Mouse (Mus musculus): ENCODE measurements around the gene Rnf115. TPM values are rescaled to one million over a fixed set of nuclear protein-coding genes. Genes with fewer than 3 reads are reported as not detected.

Gene Rnf115
- polyA plus RNA-seq, 1 experiment from 2014 or later: 27.3 TPM

DNA sequence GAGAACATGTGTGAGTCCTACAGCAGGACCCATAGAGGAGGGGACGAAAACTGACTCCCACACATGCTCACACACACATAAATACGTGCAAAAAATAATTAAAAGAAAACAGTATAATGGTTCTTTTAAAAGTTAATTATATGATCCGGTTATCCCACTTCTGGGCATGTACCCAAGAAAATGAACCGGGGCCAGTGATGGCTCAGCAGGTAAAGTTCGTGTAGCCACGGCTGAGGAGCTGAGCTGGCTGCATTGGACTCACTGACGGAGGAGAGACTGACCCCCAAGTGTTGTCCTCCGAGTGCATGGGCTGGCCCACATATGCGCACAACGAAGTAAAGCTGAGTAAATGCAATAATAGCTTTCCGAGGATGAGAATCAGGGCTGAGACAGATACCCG lies 97.2 kb downstream of the Rnf115 start:
- DNase-seq (ENCODE audit: low spot score): no peak
- WGBS: 85% methylated on average over 12 of the region's 12 CpGs
- no peak for TF ChIP-seq CTCF (IDR thresholded peaks at IDR 0.05; ENCODE audit: low read depth)
- TF ChIP-seq EP300 (optimal IDR thresholded peaks at IDR 0.05): no peak
- no peak overlapping the region for H3K27ac ChIP-seq (replicated peaks)
- H3K4me1 ChIP-seq (replicated peaks; ENCODE audit: control insufficient read depth, insufficient read depth): no peaks in the 10 kb centered on the region
- no peak for ATAC-seq (ENCODE audit: low FRiP score, low TSS enrichment)
- no peaks in the 10 kb centered on the region for H3K27me3 ChIP-seq (ENCODE audit: control insufficient read depth, insufficient read depth, low read length)
- no peak overlapping the region for H3K4me3 ChIP-seq (ENCODE audit: low read depth, low read length)
- no peak overlapping the region for H3K4me2 ChIP-seq (replicated peaks; ENCODE audit: low read depth)
- no peak overlapping the region for H3K9ac ChIP-seq (ENCODE audit: low read length)
- H3K36me3 ChIP-seq (ENCODE audit: control insufficient read depth, insufficient read depth, low read length): no peaks in the 10 kb centered on the region
- no peaks in the 10 kb centered on the region for H3K9me3 ChIP-seq (ENCODE audit: control insufficient read depth, low read length)

- no peaks in the 10 kb centered on the region for H3K27me3 ChIP-seq (ENCODE audit: control insufficient read depth, insufficient read depth, low read length)
- H3K4me2 ChIP-seq (replicated peaks; ENCODE audit: low read depth): no peak overlapping the region
- DNase-seq (ENCODE audit: low spot score) (no peak), ATAC-seq (ENCODE audit: low FRiP score, low TSS enrichment) (no peak)
- H3K36me3 ChIP-seq (ENCODE audit: control insufficient read depth, insufficient read depth, low read length): no peaks in the 10 kb centered on the region
- no peak overlapping the region for H3K4me3 ChIP-seq (ENCODE audit: low read depth, low read length)
- no peaks in the 10 kb centered on the region for H3K4me1 ChIP-seq (replicated peaks; ENCODE audit: control insufficient read depth, insufficient read depth)
- H3K9ac ChIP-seq (ENCODE audit: low read length): no peak overlapping the region
- no peak for TF ChIP-seq EP300 (optimal IDR thresholded peaks at IDR 0.05)
- TF ChIP-seq CTCF (IDR thresholded peaks at IDR 0.05; ENCODE audit: low read depth): no peak
- H3K27ac ChIP-seq (replicated peaks): no peak overlapping the region
- 49% methylated on average over 11 of the region's 11 CpGs for WGBS
- no peaks in the 10 kb centered on the region for H3K9me3 ChIP-seq (ENCODE audit: control insufficient read depth, low read length)
Measured at GRCm38 (mm10) chr3:96825261-96825660, 97.8 kb downstream of the Rnf115 start.

DNA sequence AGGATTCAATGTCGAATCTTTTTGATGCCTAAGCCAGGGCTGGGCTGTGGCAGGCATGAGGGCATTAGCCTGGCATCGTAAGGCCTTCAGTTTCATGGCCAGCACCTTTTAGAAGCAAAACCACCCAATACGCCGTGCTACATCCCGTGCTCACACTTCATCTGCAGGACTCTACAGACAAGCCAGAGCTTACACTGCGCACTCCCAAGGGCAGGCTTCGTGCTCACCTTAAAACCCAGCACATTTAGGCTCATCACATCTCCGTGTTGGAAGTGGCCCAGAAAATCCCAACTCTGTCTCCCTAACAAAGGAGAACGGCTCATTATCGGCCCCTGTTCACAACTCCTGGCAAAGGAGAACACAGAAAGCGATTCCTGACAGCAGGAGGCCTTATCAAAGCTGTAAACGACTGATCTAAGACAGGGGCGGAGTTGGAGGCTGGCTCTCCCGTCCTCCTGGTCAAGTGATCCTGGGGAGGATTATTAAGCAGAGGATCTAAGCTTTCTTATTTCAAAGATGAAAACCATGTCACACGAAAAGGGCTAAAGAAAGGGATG lies 100.9 kb downstream of the Rnf115 start:
- Histone ChIP-seq H3K4me2 (replicated peaks; ENCODE audit: low read depth) (no peak overlapping the region), H3K9ac (ENCODE audit: low read length) (no peak overlapping the region), H3K27ac (replicated peaks) (no peak overlapping the region), H3K36me3 (ENCODE audit: control insufficient read depth, insufficient read depth, low read length) (no peaks in the 10 kb centered on the region), H3K27me3 (ENCODE audit: control insufficient read depth, insufficient read depth, low read length) (no peaks in the 10 kb centered on the region), H3K4me1 (replicated peaks; ENCODE audit: control insufficient read depth, insufficient read depth) (no peaks in the 10 kb centered on the region), H3K9me3 (ENCODE audit: control insufficient read depth, low read length) (no peaks in the 10 kb centered on the region), H3K4me3 (ENCODE audit: low read depth, low read length) (no peak overlapping the region)
- DNase-seq (ENCODE audit: low spot score) (no peak), ATAC-seq (ENCODE audit: low FRiP score, low TSS enrichment) (no peak)
- TF ChIP-seq EP300 (optimal IDR thresholded peaks at IDR 0.05): no peak
- TF ChIP-seq CTCF (IDR thresholded peaks at IDR 0.05; ENCODE audit: low read depth): no peak
- WGBS: 34% methylated on average over 15 of the region's 15 CpGs

DNA sequence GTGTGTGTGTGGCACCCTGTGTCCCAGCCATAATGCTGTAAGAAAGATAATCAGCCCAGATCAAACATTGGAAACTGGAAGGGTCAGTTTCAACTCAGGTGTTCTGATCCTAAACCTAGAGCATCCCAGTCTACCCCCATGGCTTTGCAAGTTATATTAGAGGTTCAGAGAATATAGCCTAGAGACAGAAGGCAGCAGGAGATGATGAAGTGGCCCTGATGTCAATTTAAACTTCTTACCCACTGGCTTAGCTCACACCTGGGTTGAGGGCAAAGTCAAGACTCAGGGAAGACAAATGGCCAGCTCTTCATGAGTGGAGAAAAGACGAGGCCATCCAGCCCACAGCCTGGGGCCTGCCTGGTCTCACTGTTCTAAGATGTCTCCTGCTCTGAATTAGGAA lies 101.5 kb downstream of the Rnf115 start, which contains the start of the genes Pdzk1 and Cd160:
Gene Pdzk1, plus strand, starts transcription at position 301 of the 400 bp plus-strand sequence.
Gene Cd160, minus strand, starts transcription at position 368 of the 400 bp plus-strand sequence.
- no peak within 1 kb of the TSS for H3K27ac ChIP-seq (replicated peaks)
- no peak within 1 kb of the TSS for H3K4me2 ChIP-seq (replicated peaks; ENCODE audit: low read depth)
- no peaks in the 10 kb centered on the region for H3K36me3 ChIP-seq (ENCODE audit: control insufficient read depth, insufficient read depth, low read length)
- TF ChIP-seq CTCF (IDR thresholded peaks at IDR 0.05; ENCODE audit: low read depth) (no peak), EP300 (optimal IDR thresholded peaks at IDR 0.05) (no peak)
- no peak for DNase-seq (ENCODE audit: low spot score)
- 53% methylated on average over 1 of the region's 1 CpGs for WGBS
- no peaks in the 10 kb centered on the region for H3K27me3 ChIP-seq (ENCODE audit: control insufficient read depth, insufficient read depth, low read length)
- H3K4me1 ChIP-seq (replicated peaks; ENCODE audit: control insufficient read depth, insufficient read depth): no peaks in the 10 kb centered on the region
- H3K9me3 ChIP-seq (ENCODE audit: control insufficient read depth, low read length): no peaks in the 10 kb centered on the region
- H3K4me3 ChIP-seq (ENCODE audit: low read depth, low read length): no peak within 1 kb of the TSS
- ATAC-seq (ENCODE audit: low FRiP score, low TSS enrichment): no peak
- no peak within 1 kb of the TSS for H3K9ac ChIP-seq (ENCODE audit: low read length)

DNA sequence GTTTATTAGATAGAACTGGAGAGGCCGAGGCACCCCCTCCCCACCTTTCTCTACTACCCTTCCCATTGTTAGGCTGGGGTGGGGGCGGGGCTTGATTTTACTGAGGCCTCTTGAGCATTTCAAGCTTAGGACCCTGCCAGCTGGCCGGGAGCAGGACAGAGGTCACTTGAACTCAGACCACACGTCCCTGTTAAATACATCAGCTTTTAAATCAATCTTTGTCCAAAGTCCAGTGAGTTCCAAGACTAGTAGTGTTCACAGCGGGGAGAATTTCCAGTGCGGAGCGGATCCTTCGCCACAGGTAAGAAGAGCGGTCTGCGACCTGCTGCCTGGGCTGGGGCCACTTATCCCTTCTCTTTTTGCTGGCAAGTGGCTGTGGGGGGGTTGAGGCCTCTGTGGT lies 102.4 kb downstream of the Rnf115 start:
- Histone ChIP-seq H3K4me1 (replicated peaks; ENCODE audit: control insufficient read depth, insufficient read depth) (no peaks in the 10 kb centered on the region), H3K9ac (ENCODE audit: low read length) (no peak overlapping the region), H3K27me3 (ENCODE audit: control insufficient read depth, insufficient read depth, low read length) (no peaks in the 10 kb centered on the region), H3K9me3 (ENCODE audit: control insufficient read depth, low read length) (no peaks in the 10 kb centered on the region), H3K4me2 (replicated peaks; ENCODE audit: low read depth) (no peak overlapping the region), H3K27ac (replicated peaks) (no peak overlapping the region), H3K36me3 (ENCODE audit: control insufficient read depth, insufficient read depth, low read length) (no peaks in the 10 kb centered on the region), H3K4me3 (ENCODE audit: low read depth, low read length) (no peak overlapping the region)
- DNase-seq (ENCODE audit: low spot score) (no peak), ATAC-seq (ENCODE audit: low FRiP score, low TSS enrichment) (no peak)
- no peak for TF ChIP-seq CTCF (IDR thresholded peaks at IDR 0.05; ENCODE audit: low read depth)
- no peak for TF ChIP-seq EP300 (optimal IDR thresholded peaks at IDR 0.05)
- 82% methylated on average over 10 of the region's 10 CpGs for WGBS

- no peak overlapping the region for H3K9ac ChIP-seq (ENCODE audit: low read length)
- H3K36me3 ChIP-seq (ENCODE audit: control insufficient read depth, insufficient read depth, low read length): no peaks in the 10 kb centered on the region
- DNase-seq (ENCODE audit: low spot score) (no peak), ATAC-seq (ENCODE audit: low FRiP score, low TSS enrichment) (no peak)
- H3K27ac ChIP-seq (replicated peaks): no peak overlapping the region
- no peak overlapping the region for H3K4me3 ChIP-seq (ENCODE audit: low read depth, low read length)
- H3K27me3 ChIP-seq (ENCODE audit: control insufficient read depth, insufficient read depth, low read length): no peaks in the 10 kb centered on the region
- TF ChIP-seq EP300 (optimal IDR thresholded peaks at IDR 0.05) (no peak), CTCF (IDR thresholded peaks at IDR 0.05; ENCODE audit: low read depth) (no peak)
- 43% methylated on average over 5 of the region's 5 CpGs for WGBS
- no peaks in the 10 kb centered on the region for H3K4me1 ChIP-seq (replicated peaks; ENCODE audit: control insufficient read depth, insufficient read depth)
- no peak overlapping the region for H3K4me2 ChIP-seq (replicated peaks; ENCODE audit: low read depth)
- H3K9me3 ChIP-seq (ENCODE audit: control insufficient read depth, low read length): no peaks in the 10 kb centered on the region
Measured at GRCm38 (mm10) chr3:96832930-96833329, 105.5 kb downstream of the Rnf115 start.

Measured in stomach, postnatal 0 days (tissue).